Mouse (Mus musculus): Measurements from ENCODE around the gene Saysd1. TPM values are rescaled to one million over a fixed set of nuclear protein-coding genes. Genes with fewer than 3 reads are reported as not detected.

Gene Saysd1
- total and polyA plus RNA-seq, 2 experiments from 2014 or later: 3.8 to 8.6 TPM

DNA sequence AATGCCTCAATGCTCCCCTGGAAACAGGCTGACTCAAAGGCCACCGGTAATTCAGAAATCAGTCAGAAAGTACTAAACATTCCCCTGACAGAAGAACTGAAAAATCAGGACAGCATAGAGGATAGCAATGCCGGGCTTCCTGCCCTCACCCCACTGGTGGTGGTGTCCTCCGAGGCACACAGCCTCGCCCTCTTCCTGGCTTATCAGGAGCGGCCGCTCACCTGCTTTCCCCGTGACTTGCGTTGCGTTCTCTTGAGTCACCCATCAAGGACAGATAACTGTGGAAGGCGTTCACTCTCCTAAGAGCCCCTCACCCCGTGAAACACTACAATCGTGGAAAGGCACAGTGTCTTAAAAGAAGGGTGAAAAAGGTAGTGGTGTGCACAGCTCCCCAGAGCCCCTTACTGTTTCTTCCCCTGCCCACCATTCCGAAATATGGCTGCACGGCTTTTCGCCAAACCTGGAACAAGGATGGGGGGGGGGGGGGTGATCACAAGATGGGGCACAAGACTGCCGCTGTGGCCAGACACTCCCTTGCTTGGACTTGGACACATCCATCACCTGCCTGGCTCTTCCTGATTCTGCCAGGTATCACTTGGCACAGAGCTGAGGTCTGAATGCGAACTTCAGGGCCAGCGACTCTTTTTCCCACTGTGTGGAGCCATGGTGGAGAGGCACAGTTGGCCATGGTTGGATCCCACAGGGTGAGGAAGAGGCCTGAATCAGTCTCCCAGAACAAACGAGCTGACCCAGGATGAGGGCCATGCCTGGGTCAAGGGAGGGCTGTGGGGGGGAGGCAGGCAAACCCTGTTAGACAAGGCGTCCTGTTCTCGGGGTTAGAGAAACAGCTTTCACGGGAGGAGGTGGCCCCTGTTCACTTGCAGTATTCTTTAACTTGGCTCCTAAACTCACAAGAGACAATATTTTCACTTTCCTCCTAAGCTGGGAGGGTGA, 11.1 kb upstream of the Saysd1 start:
- 91% methylated on average over 22 of the region's 22 CpGs for WGBS
- no peak overlapping the region for H3K9ac ChIP-seq (replicated peaks; ENCODE audit: low read length, poor library complexity, severe bottlenecking)
- ATAC-seq (ENCODE audit: low FRiP score) (no peak), DNase-seq (ENCODE audit: low spot score) (no peak)
- no peak overlapping the region for H3K4me3 ChIP-seq (ENCODE audit: low read depth, low read length)
- H3K4me1 ChIP-seq (ENCODE audit: insufficient read depth, low read length): no peaks in the 10 kb centered on the region
- H3K4me2 ChIP-seq (ENCODE audit: low read depth, low read length, poor library complexity, severe bottlenecking): no peak overlapping the region
- TF ChIP-seq CTCF (IDR thresholded peaks at IDR 0.05): no peak
- no peaks in the 10 kb centered on the region for H3K9me3 ChIP-seq (ENCODE audit: low read length)
- H3K36me3 ChIP-seq (ENCODE audit: insufficient read depth, low read length): no peaks in the 10 kb centered on the region
- no peak overlapping the region for H3K27ac ChIP-seq (ENCODE audit: low read depth, low read length)
- H3K27me3 ChIP-seq (ENCODE audit: insufficient read depth, low read length): no peaks in the 10 kb centered on the region

DNA sequence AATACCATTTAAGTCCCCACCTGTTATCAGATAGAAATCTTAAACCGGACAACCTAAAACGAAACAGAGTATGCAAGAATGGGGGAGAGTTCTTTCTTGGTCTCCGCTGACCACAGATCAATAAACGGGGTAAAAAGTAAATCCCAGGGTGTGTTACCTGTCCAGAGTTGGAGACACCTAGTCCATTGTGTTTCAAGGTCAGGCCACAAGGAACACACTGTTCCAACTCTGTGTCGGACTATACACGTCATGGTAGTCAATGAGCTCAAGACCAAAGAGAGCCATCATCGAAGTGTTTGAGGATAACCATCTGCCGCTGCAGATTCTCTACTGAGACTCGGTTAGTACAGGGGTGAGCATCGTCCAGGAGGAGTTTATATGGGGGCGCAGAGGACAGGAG, 10.2 kb upstream of the Saysd1 start:
- H3K27me3 ChIP-seq (ENCODE audit: insufficient read depth, low read length): no peaks in the 10 kb centered on the region
- no peak overlapping the region for H3K9ac ChIP-seq (replicated peaks; ENCODE audit: low read length, poor library complexity, severe bottlenecking)
- no peak for ATAC-seq (ENCODE audit: low FRiP score)
- no peak overlapping the region for H3K27ac ChIP-seq (ENCODE audit: low read depth, low read length)
- DNase-seq (ENCODE audit: low spot score): no peak
- TF ChIP-seq CTCF (IDR thresholded peaks at IDR 0.05): no peak
- 98% methylated on average over 11 of the region's 11 CpGs for WGBS
- no peaks in the 10 kb centered on the region for H3K4me1 ChIP-seq (ENCODE audit: insufficient read depth, low read length)
- H3K4me2 ChIP-seq (ENCODE audit: low read depth, low read length, poor library complexity, severe bottlenecking): no peak overlapping the region
- H3K4me3 ChIP-seq (ENCODE audit: low read depth, low read length): no peak overlapping the region
- no peaks in the 10 kb centered on the region for H3K36me3 ChIP-seq (ENCODE audit: insufficient read depth, low read length)
- no peaks in the 10 kb centered on the region for H3K9me3 ChIP-seq (ENCODE audit: low read length)

DNA sequence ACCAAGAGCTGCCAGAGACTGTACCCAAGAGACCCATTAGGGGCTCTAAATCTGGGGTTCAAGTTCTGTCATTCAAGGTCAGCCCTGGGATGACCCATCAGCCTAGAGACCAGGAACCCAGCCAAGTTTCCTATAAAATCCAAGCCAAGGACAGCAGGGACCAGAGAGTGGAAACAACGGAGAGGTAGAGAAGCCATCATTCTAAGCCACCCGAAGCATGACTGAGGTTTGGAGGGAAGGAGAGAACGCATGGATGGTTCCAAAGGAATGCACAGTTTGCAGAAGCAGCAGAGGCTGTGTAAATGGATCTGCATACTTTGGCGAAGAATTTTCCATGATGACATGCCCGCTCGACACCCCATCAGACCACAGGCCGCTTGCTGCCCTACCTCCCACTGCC, 9.5 kb upstream of the Saysd1 start:
- ATAC-seq (ENCODE audit: low FRiP score) (no peak), DNase-seq (ENCODE audit: low spot score) (no peak)
- Histone ChIP-seq H3K4me3 (ENCODE audit: low read depth, low read length) (no peak overlapping the region), H3K9ac (replicated peaks; ENCODE audit: low read length, poor library complexity, severe bottlenecking) (no peak overlapping the region), H3K27ac (ENCODE audit: low read depth, low read length) (no peak overlapping the region), H3K9me3 (ENCODE audit: low read length) (no peaks in the 10 kb centered on the region), H3K4me2 (ENCODE audit: low read depth, low read length, poor library complexity, severe bottlenecking) (no peak overlapping the region), H3K4me1 (ENCODE audit: insufficient read depth, low read length) (no peaks in the 10 kb centered on the region), H3K27me3 (ENCODE audit: insufficient read depth, low read length) (no peaks in the 10 kb centered on the region), H3K36me3 (ENCODE audit: insufficient read depth, low read length) (no peaks in the 10 kb centered on the region)
- no peak for TF ChIP-seq CTCF (IDR thresholded peaks at IDR 0.05)
- 91% methylated on average over 7 of the region's 7 CpGs for WGBS

DNA sequence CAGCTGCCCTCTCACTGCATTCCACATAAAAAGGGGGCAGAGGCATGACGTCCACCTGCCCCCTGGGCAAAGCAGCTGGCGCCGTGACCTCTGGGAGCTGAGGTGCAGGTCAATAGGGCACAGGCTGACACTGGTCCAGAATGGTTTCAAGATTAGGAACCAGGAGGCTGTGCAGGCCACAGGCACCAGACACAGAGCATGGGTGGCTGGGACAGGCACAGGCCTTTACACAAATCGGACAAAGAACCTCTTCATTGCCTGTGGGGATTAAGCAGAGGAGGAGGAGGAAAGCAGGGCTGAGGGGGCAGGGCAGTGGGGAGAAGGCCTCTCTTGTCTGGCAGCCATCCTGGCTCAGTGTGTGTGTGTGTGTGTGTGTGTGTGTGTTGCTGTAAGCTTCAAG, 5.8 kb upstream of the Saysd1 start:
- Histone ChIP-seq H3K9me3 (ENCODE audit: low read length) (no peaks in the 10 kb centered on the region), H3K27ac (ENCODE audit: low read depth, low read length) (no peak overlapping the region), H3K36me3 (ENCODE audit: insufficient read depth, low read length) (no peaks in the 10 kb centered on the region), H3K4me2 (ENCODE audit: low read depth, low read length, poor library complexity, severe bottlenecking) (no peak overlapping the region), H3K4me3 (ENCODE audit: low read depth, low read length) (no peak overlapping the region), H3K9ac (replicated peaks; ENCODE audit: low read length, poor library complexity, severe bottlenecking) (no peak overlapping the region), H3K27me3 (ENCODE audit: insufficient read depth, low read length) (no peaks in the 10 kb centered on the region), H3K4me1 (ENCODE audit: insufficient read depth, low read length) (no peaks in the 10 kb centered on the region)
- 38% methylated on average over 4 of the region's 4 CpGs for WGBS
- no peak for TF ChIP-seq CTCF (IDR thresholded peaks at IDR 0.05)
- ATAC-seq (ENCODE audit: low FRiP score) (peak; percentile 47; the same call in 1 of the 2 replicates), DNase-seq (ENCODE audit: low spot score) (no peak)

DNA sequence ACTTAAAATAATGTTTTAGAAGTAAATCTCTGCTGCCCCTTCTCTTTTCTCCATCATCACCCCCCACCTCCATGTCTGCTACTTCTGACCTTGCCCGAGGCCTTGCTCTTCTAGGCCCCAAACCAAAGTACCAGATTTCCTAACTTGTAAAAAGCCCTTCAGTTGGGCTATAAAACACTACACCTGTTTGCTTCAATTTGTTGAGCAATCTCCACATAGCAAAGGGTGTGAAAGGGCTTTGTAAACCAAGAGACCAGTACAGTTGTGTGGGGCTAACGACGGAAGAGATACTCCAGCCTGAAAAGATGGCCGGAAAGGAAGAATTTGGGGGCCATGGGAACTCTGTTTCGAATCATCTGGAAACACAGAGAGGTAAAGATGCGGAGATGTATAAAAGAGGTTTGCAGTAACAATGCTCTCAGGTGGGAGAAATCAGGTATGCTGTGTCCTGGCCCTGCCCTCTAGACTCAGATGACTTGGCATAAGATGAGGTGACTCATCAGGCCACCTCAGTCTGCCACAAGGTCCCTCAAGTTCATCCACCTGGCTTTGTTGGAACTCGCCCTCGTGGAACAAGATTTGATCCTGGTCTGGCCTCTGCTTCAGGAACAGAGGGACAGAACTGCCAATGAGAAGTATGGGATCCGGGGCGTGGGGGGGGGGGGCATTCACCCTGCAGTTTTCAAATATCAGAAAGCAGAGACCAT, 3.2 kb downstream of the Saysd1 start:
- no peak for DNase-seq (ENCODE audit: low spot score)
- Histone ChIP-seq H3K4me2 (ENCODE audit: low read depth, low read length, poor library complexity, severe bottlenecking) (no peak overlapping the region), H3K27ac (ENCODE audit: low read depth, low read length) (no peak overlapping the region), H3K27me3 (ENCODE audit: insufficient read depth, low read length) (no peaks in the 10 kb centered on the region), H3K9me3 (ENCODE audit: low read length) (no peaks in the 10 kb centered on the region), H3K4me1 (ENCODE audit: insufficient read depth, low read length) (no peaks in the 10 kb centered on the region), H3K9ac (replicated peaks; ENCODE audit: low read length, poor library complexity, severe bottlenecking) (no peak overlapping the region), H3K4me3 (ENCODE audit: low read depth, low read length) (no peak overlapping the region), H3K36me3 (ENCODE audit: insufficient read depth, low read length) (no peaks in the 10 kb centered on the region)
- WGBS: 89% methylated on average over 10 of the region's 10 CpGs
- ATAC-seq (ENCODE audit: low FRiP score): no peak
- no peak for TF ChIP-seq CTCF (IDR thresholded peaks at IDR 0.05)

DNA sequence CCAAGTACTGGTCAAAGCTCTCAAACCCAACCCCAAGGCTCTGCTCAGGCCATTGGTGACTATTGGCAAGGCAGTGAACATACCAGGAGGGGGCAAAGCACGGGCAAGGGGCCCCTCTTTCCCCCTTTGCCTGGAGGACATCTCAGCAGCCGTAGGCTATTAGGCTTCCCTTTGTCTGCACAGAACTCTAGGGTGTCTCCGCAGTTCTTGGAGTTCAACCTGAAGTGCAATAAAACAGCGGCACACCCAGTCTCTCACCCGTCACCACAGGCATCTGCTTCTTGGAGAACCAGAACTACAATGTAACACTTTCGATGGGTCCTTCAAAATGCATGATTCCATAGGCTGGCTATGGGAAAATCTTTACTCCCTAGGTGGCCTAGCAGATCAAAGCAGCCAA, 10.2 kb downstream of the Saysd1 start:
- ATAC-seq (ENCODE audit: low FRiP score) (no peak), DNase-seq (ENCODE audit: low spot score) (no peak)
- Histone ChIP-seq H3K27me3 (ENCODE audit: insufficient read depth, low read length) (no peaks in the 10 kb centered on the region), H3K4me1 (ENCODE audit: insufficient read depth, low read length) (no peaks in the 10 kb centered on the region), H3K36me3 (ENCODE audit: insufficient read depth, low read length) (no peaks in the 10 kb centered on the region), H3K27ac (ENCODE audit: low read depth, low read length) (no peak overlapping the region), H3K9me3 (ENCODE audit: low read length) (no peaks in the 10 kb centered on the region), H3K9ac (replicated peaks; ENCODE audit: low read length, poor library complexity, severe bottlenecking) (no peak overlapping the region), H3K4me3 (ENCODE audit: low read depth, low read length) (no peak overlapping the region), H3K4me2 (ENCODE audit: low read depth, low read length, poor library complexity, severe bottlenecking) (no peak overlapping the region)
- WGBS: 83% methylated on average over 6 of the region's 6 CpGs
- no peak for TF ChIP-seq CTCF (IDR thresholded peaks at IDR 0.05)
